Mouse (Mus musculus) heart, embryonic 13.5 days (tissue): ENCODE results near the gene Borcs5. TPM values are rescaled to one million over a fixed set of nuclear protein-coding genes. Genes with fewer than 3 reads are reported as not detected.

Source experiments
- ATAC-seq: fragments of 200-750 bp; cut with Nextera tagmentation; 2 replicates; pipeline ENCODE4 v1.8.0; 2017; ENCODE audit warnings: moderate TSS enrichment; ENCODE audit not compliant: insufficient number of reproducible peaks, low FRiP score, low TSS enrichment; ENCODE audit errors: extremely low read depth
- H3K27ac ChIP-seq: fragments of 300-500 bp; sonication (generic); replicated peaks from 2 replicates; pipeline ENCODE4 v1.5.1; 2015; ENCODE audit warnings: moderate library complexity, mild to moderate bottlenecking, inconsistent platforms
- H3K27me3 ChIP-seq: fragments of 300-500 bp; sonication (generic); replicated peaks from 2 replicates; pipeline ENCODE4 v1.6.1; 2015; ENCODE audit warnings: mild to moderate bottlenecking, inconsistent platforms
- H3K36me3 ChIP-seq: fragments of 300-500 bp; sonication (generic); 2 replicates; pipeline ENCODE4 v1.6.1; 2015; ENCODE audit warnings: mild to moderate bottlenecking, inconsistent platforms
- H3K4me1 ChIP-seq: fragments of 300-500 bp; sonication (generic); 2 replicates; pipeline ENCODE4 v1.6.1; 2015; ENCODE audit warnings: inconsistent platforms
- H3K4me2 ChIP-seq: fragments of 300-500 bp; sonication (generic); 2 replicates; pipeline ENCODE4 v1.6.1; 2015; ENCODE audit warnings: inconsistent platforms, mild to moderate bottlenecking, moderate library complexity
- H3K4me3 ChIP-seq: fragments of 300-500 bp; sonication (generic); 2 replicates; pipeline ENCODE4 v1.5.1; 2015; ENCODE audit warnings: moderate library complexity, mild to moderate bottlenecking, inconsistent platforms
- H3K9ac ChIP-seq: fragments of 300-500 bp; sonication (generic); 2 replicates; pipeline ENCODE4 v1.6.1; 2015; ENCODE audit warnings: inconsistent platforms, mild to moderate bottlenecking, moderate library complexity
- H3K9me3 ChIP-seq: fragments of 300-500 bp; sonication (generic); 2 replicates; pipeline ENCODE4 v1.6.1; 2016; ENCODE audit warnings: inconsistent platforms
- WGBS: fragments of 180-500 bp; shearing (Covaris S2); methylation state at CpG from one replicate; pipeline ENCODE4 v1.1.7; 2015; ENCODE audit warnings: mixed read lengths; 5-methylcytosine and 5-hydroxymethylcytosine counted together
- polyA plus RNA-seq: library from polyadenylated mRNA; unstranded; fragments of >200 nt; fragmentation: Nextera tagmentation; extraction: Ambion mirVana; gene quantifications from 2 replicates; pipeline ENCODE4 v1.2.1, GENCODE M21; 2015

The Borcs5 gene
- 12.7 and 14.4 TPM in 2 replicates for polyA plus RNA-seq

DNA sequence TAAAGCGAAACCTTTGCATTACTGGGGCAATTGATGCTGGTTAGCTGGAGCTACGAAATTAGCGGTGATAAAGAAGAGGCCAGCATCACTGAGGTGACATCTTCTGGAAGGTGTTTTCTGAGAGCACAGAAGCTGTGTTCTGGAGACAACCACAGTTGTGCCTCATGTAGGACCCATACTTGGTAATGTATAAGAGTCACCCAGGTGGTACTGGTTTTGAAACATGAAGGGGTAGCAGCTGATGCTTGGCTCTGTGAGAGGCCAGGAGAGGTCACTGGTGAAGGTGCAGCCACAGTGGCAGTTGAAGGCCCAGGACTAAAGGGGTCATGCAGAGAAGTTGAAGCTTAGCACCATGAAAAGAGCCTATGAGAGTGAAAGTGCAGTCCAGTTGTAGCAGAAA is at the start of gene Borcs5:
Gene Borcs5, plus strand, starts transcription at position 301 of the 400 bp plus-strand sequence.
- 79% methylated on average over 3 of the region's 3 CpGs for WGBS
- H3K27ac ChIP-seq, result no peak within 1 kb of the TSS
- H3K9me3 ChIP-seq, result no peaks in the 10 kb centered on the region
- H3K4me1 ChIP-seq, result peaks cover 9% of the 10 kb centered on the region
- ATAC-seq, result no peak
- peak within 1 kb of the TSS; percentile 75; the same call in 1 of the 2 replicates for H3K4me2 ChIP-seq
- peak within 1 kb of the TSS; percentile 96; the same call in 1 of the 2 replicates for H3K4me3 ChIP-seq
- no peaks in the 10 kb centered on the region for H3K27me3 ChIP-seq
- H3K9ac ChIP-seq, result no peak within 1 kb of the TSS
- H3K36me3 ChIP-seq, result no peaks in the 10 kb centered on the region

DNA sequence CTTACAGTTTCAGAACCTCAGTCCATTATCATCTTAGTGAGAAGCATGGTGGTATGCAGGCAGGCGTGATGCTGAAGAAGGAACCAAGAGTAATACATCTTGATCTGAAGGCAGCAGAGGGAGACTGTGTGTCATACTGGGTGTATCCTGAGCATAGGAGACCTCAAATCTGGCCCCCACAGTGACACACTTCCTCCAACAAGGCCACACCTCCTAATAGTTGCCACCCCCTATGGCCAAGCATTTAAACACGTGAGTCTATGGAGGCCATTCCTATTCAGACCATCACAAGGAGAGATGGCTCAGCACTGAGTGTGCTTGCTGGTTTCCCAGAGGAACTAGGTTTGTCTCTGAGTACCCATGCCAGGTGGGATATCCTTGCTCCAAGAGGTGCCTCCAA is 47.7 kb upstream of the Borcs5 start:
- Histone ChIP-seq H3K9ac (no peak overlapping the region), H3K36me3 (no peaks in the 10 kb centered on the region), H3K27ac (no peak overlapping the region), H3K27me3 (peaks cover 7% of the 10 kb centered on the region; the same call in 1 of the 2 replicates), H3K4me3 (no peak overlapping the region), H3K4me1 (peaks cover 13% of the 10 kb centered on the region), H3K4me2 (no peak overlapping the region), H3K9me3 (no peaks in the 10 kb centered on the region)
- no peak for ATAC-seq
- WGBS, result 85% methylated on average over 2 of the region's 2 CpGs

DNA sequence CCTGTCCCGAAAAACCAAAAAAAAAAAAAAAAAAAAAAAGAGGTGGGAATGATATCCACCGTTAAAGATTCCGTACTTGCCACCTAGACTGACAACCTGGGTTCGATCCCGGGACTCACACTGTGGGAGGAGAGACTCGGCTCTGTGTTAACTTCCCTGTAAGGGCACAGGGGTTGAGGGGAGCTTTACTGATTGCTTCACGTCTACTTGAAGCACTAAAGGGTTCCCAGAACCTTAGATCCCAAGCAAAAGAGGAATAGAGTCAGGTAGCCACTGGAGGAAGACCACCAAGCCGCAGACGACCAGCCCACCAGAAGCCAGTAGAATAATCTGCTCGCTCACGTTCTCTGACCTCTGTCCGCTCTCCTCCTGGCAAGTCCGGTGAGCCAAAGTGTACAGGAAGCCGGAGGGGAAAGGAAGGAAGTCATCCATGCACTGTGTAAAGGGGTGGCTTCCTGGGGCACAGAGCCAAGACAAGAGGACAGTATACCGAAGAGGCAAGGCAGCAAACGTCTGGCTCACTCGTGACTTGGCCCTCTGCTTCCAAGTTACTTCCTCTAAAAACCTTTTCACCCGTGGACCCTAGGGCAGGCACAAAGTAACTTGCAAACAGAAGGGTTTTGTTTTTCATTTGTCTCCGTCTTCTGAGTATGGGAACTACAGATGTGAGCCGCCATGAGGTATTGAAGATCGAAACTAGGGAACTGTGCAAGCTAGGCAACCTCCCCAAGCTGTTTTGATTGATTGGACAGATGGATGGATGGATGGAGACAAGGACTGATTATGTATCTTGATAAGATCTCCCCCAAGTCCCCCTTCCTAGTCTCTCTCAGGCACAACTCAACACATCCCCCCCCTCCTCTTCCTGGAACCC is 44.5 kb upstream of the Borcs5 start:
- Histone ChIP-seq H3K9ac (no peak overlapping the region), H3K4me2 (peak overlapping the region; percentile 25; the same call in 1 of the 2 replicates), H3K4me1 (peaks cover 13% of the 10 kb centered on the region), H3K4me3 (no peak overlapping the region), H3K36me3 (no peaks in the 10 kb centered on the region), H3K9me3 (no peaks in the 10 kb centered on the region), H3K27me3 (no peaks in the 10 kb centered on the region), H3K27ac (no peak overlapping the region)
- no peak for ATAC-seq
- 67% methylated on average over 21 of the region's 21 CpGs for WGBS

DNA sequence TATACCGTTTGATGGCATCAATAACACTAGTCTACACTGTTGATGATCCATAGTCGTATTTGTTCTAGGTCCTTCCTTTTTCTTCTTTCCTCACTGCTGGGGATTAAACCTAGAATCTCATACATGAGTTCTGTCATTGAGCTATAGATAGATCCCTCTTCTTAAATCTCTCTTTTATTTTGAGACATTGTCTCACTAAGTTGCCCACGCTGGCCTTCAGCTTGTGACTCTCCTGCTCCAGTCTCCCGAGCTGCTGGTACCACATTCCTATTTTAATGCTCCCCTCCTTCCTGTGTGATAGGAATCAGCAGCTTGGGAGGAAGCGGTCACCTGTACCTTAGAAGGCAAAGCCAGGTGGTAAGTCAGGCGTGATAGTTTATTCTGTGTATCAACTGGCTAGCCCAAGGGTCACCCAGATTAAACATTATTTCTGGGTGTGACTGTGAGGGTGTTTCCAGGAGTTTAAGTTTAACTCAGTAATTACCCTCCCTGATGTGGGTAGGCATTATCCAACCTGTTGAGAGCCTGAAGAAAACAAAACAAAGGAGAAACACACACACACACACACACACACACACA is 41.6 kb upstream of the Borcs5 start:
- Histone ChIP-seq H3K36me3 (no peaks in the 10 kb centered on the region), H3K27ac (no peak overlapping the region), H3K4me2 (no peak overlapping the region), H3K4me1 (peaks cover 7% of the 10 kb centered on the region), H3K9ac (no peak overlapping the region), H3K27me3 (no peaks in the 10 kb centered on the region), H3K4me3 (no peak overlapping the region), H3K9me3 (no peaks in the 10 kb centered on the region)
- ATAC-seq, result no peak
- 74% methylated on average over 6 of the region's 6 CpGs for WGBS

DNA sequence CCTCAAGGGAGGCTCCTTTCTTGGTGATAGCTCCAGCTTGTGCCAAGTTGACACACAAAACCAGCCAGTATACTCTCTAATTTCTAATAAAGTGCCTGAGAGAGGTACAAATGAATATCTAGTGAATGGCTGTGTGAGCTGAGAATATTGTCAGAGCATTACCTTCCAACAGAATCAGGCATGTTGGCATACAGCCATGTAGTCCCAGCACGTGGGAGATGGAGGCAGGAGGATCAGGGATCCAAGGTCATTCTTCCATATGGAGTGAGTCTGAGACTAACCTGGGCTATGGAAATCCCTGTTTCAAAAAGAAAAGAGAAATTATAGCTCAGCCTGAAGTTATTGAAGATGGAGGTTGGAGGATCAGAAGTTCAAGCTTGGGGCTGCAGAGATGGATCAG is 40.1 kb upstream of the Borcs5 start:
- ATAC-seq, result no peak
- Histone ChIP-seq H3K27ac (no peak overlapping the region), H3K4me2 (no peak overlapping the region), H3K9me3 (no peaks in the 10 kb centered on the region), H3K27me3 (no peaks in the 10 kb centered on the region), H3K36me3 (no peaks in the 10 kb centered on the region), H3K4me3 (no peak overlapping the region), H3K4me1 (peaks cover 4% of the 10 kb centered on the region), H3K9ac (no peak overlapping the region)
- 19% methylated on average over 1 of the region's 1 CpGs for WGBS

DNA sequence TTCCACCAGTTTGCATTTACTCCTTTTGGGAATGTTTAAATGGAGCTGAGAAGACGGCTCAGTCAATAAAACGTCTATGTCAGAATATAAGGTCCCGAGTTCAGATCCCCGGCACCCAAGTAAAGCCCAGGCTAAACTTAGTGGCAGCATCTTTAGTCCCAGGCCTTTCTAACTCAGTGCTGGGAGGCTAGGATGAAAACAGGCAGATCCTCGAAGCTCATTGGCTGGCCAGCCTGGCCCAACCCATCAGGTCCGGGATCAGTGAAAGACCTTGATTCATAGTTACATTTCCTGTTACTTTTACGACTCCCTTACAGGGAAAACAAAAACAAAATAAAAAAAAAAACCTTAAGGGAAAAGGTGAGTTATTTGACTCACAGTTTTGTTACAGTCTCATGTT is 38.2 kb upstream of the Borcs5 start:
- Histone ChIP-seq H3K4me1 (no peaks in the 10 kb centered on the region), H3K27me3 (no peaks in the 10 kb centered on the region), H3K9me3 (no peaks in the 10 kb centered on the region), H3K9ac (no peak overlapping the region), H3K4me2 (no peak overlapping the region), H3K27ac (no peak overlapping the region), H3K4me3 (no peak overlapping the region), H3K36me3 (no peaks in the 10 kb centered on the region)
- ATAC-seq, result no peak
- 63% methylated on average over 7 of the region's 7 CpGs for WGBS

DNA sequence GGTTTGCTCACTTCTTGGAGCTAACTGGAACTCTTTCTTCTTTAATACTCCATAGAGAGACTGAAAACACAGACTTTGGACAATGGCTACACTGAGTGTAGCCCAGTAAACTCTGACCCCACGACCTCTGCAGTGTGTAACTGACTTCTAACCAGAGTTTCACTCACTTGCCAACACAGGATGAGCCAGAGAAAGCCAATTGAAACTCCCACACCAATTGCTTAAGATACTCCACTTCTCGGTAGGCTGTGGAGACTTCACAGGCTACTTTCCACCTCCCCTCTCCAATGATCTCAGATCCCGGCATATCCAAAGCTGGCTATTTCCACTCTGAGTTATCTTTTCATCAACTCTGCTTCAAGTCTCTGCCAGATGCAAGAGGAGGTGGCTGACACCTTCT is 37.5 kb upstream of the Borcs5 start:
- Histone ChIP-seq H3K27ac (no peak overlapping the region), H3K4me3 (no peak overlapping the region), H3K9me3 (no peaks in the 10 kb centered on the region), H3K36me3 (no peaks in the 10 kb centered on the region), H3K4me2 (no peak overlapping the region), H3K9ac (no peak overlapping the region), H3K27me3 (no peaks in the 10 kb centered on the region), H3K4me1 (peaks cover 5% of the 10 kb centered on the region)
- 35% methylated on average over 3 of the region's 3 CpGs for WGBS
- no peak for ATAC-seq

DNA sequence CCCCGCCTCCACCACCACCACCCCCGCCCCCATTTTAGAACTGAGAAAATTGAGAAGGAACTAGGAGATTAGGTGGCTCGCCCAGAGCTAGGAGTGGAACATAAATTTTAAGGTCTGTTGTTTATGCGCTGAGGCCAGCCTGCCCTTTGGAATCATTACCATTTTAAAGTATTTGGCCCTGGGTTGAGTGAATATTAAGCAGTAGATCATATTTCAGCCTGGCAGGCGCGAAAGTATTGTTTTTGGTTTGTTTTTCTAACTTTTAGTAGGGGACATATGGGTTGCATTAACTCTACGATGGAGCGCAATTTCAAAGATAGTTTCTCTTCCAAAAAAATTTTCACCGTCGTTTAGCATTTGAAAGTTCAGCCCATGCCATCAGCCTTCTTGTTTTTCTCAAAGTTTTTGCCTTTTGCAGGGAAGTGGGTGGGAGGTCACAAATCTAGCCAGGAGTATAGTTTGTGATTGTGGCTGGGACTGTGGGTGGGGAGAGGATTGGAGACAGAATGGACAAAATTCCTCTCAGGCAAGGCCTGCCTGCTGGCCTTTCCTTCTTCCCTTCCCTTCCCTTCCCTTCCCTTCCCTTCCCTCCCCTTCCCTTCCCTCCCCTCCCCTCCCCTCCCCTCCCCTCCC is 36.8 kb upstream of the Borcs5 start:
- no peak overlapping the region for H3K27ac ChIP-seq
- H3K4me3 ChIP-seq, result no peak overlapping the region
- peaks cover 8% of the 10 kb centered on the region for H3K4me1 ChIP-seq
- H3K36me3 ChIP-seq, result no peaks in the 10 kb centered on the region
- H3K4me2 ChIP-seq, result no peak overlapping the region
- H3K9ac ChIP-seq, result no peak overlapping the region
- H3K9me3 ChIP-seq, result no peaks in the 10 kb centered on the region
- ATAC-seq, result no peak
- H3K27me3 ChIP-seq, result no peaks in the 10 kb centered on the region
- WGBS, result 44% methylated on average over 10 of the region's 10 CpGs

DNA sequence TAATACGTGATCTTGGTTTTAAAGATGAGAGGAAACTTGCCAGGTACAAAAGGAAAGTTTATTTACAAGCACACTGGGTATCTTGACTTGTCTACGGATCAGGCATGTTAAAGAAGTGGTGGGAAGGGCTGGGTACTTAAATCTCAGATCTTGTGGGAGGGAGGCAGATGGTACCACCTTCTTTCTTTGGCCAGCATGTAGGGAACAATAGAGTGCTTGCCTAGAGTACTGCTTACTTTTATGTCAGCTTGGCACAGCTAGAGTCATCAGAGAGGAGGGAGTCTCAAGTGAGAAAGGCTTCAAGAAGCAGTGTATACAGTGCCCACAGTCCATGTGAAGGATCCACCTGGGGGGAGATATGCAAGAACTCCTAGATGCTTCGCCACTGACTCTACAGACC is 34.1 kb upstream of the Borcs5 start:
- H3K27ac ChIP-seq, result no peak overlapping the region
- H3K27me3 ChIP-seq, result peaks cover 1% of the 10 kb centered on the region; the same call in 1 of the 2 replicates
- ATAC-seq, result no peak
- no peaks in the 10 kb centered on the region for H3K9me3 ChIP-seq
- WGBS, result 80% methylated on average over 3 of the region's 3 CpGs
- no peak overlapping the region for H3K4me2 ChIP-seq
- H3K36me3 ChIP-seq, result peaks cover 5% of the 10 kb centered on the region
- no peak overlapping the region for H3K4me3 ChIP-seq
- no peak overlapping the region for H3K9ac ChIP-seq
- H3K4me1 ChIP-seq, result peaks cover 8% of the 10 kb centered on the region

DNA sequence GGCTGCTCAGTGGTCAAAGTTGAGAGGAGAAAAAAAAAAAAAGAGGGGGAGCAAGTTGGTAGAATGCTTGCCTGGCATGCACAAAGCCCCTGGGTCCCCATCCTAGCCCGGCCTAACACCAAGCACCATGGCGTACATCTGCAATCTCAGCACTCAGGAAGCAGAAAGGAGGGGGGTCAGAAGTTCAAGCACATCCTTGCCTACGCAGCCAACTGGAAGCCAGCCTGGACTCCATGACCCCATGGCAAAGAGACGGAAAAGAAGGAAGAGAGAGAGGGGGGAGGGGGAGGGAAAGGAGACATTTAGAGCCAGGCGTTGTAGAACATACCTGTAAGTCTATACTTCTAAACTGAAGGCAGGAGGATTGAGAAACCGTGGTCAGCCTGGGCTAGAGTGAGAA is 32.8 kb upstream of the Borcs5 start:
- H3K27ac ChIP-seq, result no peak overlapping the region
- WGBS, result 56% methylated on average over 6 of the region's 6 CpGs
- H3K36me3 ChIP-seq, result peaks cover 8% of the 10 kb centered on the region
- no peak overlapping the region for H3K9ac ChIP-seq
- no peaks in the 10 kb centered on the region for H3K9me3 ChIP-seq
- H3K4me1 ChIP-seq, result peaks cover 8% of the 10 kb centered on the region
- peaks cover 4% of the 10 kb centered on the region; the same call in 1 of the 2 replicates for H3K27me3 ChIP-seq
- ATAC-seq, result no peak
- no peak overlapping the region for H3K4me2 ChIP-seq
- H3K4me3 ChIP-seq, result no peak overlapping the region

DNA sequence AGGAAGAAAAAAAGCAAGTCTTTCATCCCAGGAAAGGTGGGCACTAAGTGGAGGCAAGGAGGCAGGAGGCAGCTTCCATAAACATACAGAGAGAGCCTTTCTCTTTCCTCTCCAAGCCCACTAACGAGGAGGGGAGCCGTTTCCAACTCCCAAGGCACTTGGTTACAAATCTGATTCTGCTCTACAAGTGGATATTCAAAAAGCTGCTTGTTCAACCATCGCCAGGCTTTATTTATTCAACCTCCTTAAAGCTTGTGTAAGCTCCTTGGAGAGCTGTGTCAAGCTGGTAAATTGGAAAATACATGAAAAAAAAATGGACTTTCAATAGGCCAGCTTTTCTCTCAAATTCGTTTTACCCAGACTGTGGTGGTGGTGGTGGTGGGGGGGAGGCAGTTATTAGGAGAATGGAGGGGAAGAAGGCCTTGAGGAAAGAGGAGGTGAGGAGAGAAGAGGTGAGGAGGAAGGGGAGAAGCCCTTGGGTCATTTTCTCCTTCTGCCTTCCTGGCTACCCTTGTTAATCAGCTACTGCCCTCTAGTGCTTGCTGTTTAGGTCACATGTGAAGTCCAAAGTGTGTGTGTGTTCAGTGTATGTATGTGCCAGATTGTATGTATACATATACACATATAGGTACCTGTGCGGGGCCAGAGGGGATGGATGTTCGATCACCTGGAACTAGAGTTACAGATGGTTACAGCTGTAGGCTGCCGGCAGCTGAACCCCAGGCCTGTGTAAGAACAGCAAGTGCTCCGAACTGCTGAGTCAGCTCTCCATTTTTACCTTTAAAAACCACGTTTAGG is 32.2 kb upstream of the Borcs5 start:
- Histone ChIP-seq H3K9ac (no peak overlapping the region), H3K4me2 (no peak overlapping the region), H3K27ac (no peak overlapping the region), H3K4me1 (peaks cover 14% of the 10 kb centered on the region), H3K27me3 (peaks cover 4% of the 10 kb centered on the region; the same call in 1 of the 2 replicates), H3K9me3 (no peaks in the 10 kb centered on the region), H3K36me3 (peaks cover 8% of the 10 kb centered on the region), H3K4me3 (no peak overlapping the region)
- no peak for ATAC-seq
- 48% methylated on average over 9 of the region's 9 CpGs for WGBS
